Mouse (Mus musculus): ENCODE measurements around the gene Hsd3b1. TPM values are rescaled to one million over a fixed set of nuclear protein-coding genes. Genes with fewer than 3 reads are reported as not detected.

Hsd3b1 gene
- total RNA-seq, 2 experiments from 2014 or later, result not detected

Other genes with a start within 250 kb of the Hsd3b1 start
- not detected in 2 replicates for gene Hsd3b5, start 229.5 kb downstream of the Hsd3b1 start, total RNA-seq (2015)
- gene Hsd3b5, start 229.5 kb downstream of the Hsd3b1 start, total RNA-seq (2017), result not detected in 2 replicates
- not detected in 2 replicates for gene Hsd3b2, start 135.3 kb downstream of the Hsd3b1 start, total RNA-seq (2015)
- gene Hsd3b2, start 135.3 kb downstream of the Hsd3b1 start, total RNA-seq (2017), result not detected in 2 replicates
- not detected in 2 replicates for gene Hsd3b3, start 96.7 kb downstream of the Hsd3b1 start, total RNA-seq (2015)
- not detected in 2 replicates for gene Hsd3b3, start 96.7 kb downstream of the Hsd3b1 start, total RNA-seq (2017)
- not detected in 2 replicates for gene Hsd3b6, start 45.4 kb downstream of the Hsd3b1 start, total RNA-seq (2015)
- not detected in 2 replicates for gene Hsd3b6, start 45.4 kb downstream of the Hsd3b1 start, total RNA-seq (2017)
- gene Hao2, start 33.4 kb upstream of the Hsd3b1 start, total RNA-seq (2015), result not detected in 2 replicates
- gene Hao2, start 33.4 kb upstream of the Hsd3b1 start, total RNA-seq (2017), result not detected in 2 replicates